Comparison of ENCODE assay signal across 34 mouse cellular contexts in genomic region chr11:68521352-68521751, GRCm38 (mm10). TPM values are rescaled to one million over a fixed set of nuclear protein-coding genes. Genes with fewer than 3 reads are reported as not detected.
DNase-seq lines count a peak whose midpoint lies in the region; ATAC-seq and TF ChIP-seq lines count a peak whose summit lies in the region.
"Had no signal": no experiment of that assay in that cellular context is flagged by ENCODE, and none has a peak within 500 bp of the region (broad histone marks: within the 10 kb centered on the region; RNA-seq: fewer than 3 reads in every experiment).

No protein-coding gene starts in this region.

- no peak overlapping the region for H3K4me3 ChIP-seq in layer of hippocampus, adult 2 months
- no peak overlapping the region for H3K4me3 ChIP-seq in heart, embryonic 10.5 days
- H3K4me3 ChIP-seq: embryonic facial prominence, embryonic 10.5 days; embryonic facial prominence, embryonic 15.5 days; forebrain, embryonic 12.5 days; heart, embryonic 13.5 days; hindbrain, embryonic 10.5 days; intestine, embryonic 15.5 days; limb, embryonic 12.5 days; midbrain, embryonic 13.5 days; neural tube, embryonic 15.5 days had no signal

- no peaks in the 10 kb centered on the region for H3K36me3 ChIP-seq in heart, embryonic 10.5 days
- H3K36me3 ChIP-seq: embryonic facial prominence, embryonic 10.5 days; embryonic facial prominence, embryonic 15.5 days; forebrain, embryonic 12.5 days; heart, embryonic 13.5 days; hindbrain, embryonic 10.5 days; intestine, embryonic 15.5 days; limb, embryonic 12.5 days; midbrain, embryonic 13.5 days; neural tube, embryonic 15.5 days had no signal

- WGBS in heart, embryonic 10.5 days, result 72% methylated on average over 5 of the region's 5 CpGs

- DNase-seq in layer of hippocampus, adult 2 months (ENCODE audit: low spot score in 2 of 2), result no peak
- DNase-seq in layer of hippocampus, adult 11-12 months (ENCODE audit: low spot score), result no peak
- peak; percentile 27 to 38 for DNase-seq in B cell, adult 2 months
- DNase-seq in adrenal gland, adult 8-10 months, result no peak
- no peak for DNase-seq in gastrocnemius, postnatal 14 days
- DNase-seq in heart, embryonic 10.5 days (ENCODE audit: low spot score), result no peak
- DNase-seq: adrenal gland, postnatal 14 days; cerebellum, adult 11-12 months; cerebellum, postnatal 10 days; gastrocnemius, postnatal 25 days; heart, adult 18-20 months; heart, postnatal 10 days; kidney, adult 2 months; retina, postnatal 1 day; right cerebral cortex, postnatal 25 days; thymus, adult 2 months; thymus, postnatal 36 days had no signal

- 0 out of 2 replicates have a peak, but pooled peaks have one; percentile 10 for TF ChIP-seq CTCF in layer of hippocampus, adult 2 months (conservative IDR thresholded peaks at IDR 0.05)

- peak; percentile 76 for ATAC-seq in common myeloid progenitor, adult 5-6 weeks (replicated peaks; ENCODE audit: low read depth, poor library complexity, severe bottlenecking)
- peak; percentile 64 for ATAC-seq in megakaryocyte progenitor cell, adult 5-6 weeks (replicated peaks; ENCODE audit: poor library complexity)
- ATAC-seq: CD4-positive, CD25-positive, alpha-beta regulatory T cell, adult 4 months; hindbrain, embryonic 16.5 days; intestine, embryonic 15.5 days; midbrain, embryonic 13.5 days; Patski had no signal

- H3K4me1 ChIP-seq in heart, embryonic 10.5 days, result no peaks in the 10 kb centered on the region
- H3K4me1 ChIP-seq: embryonic facial prominence, embryonic 15.5 days; heart, embryonic 13.5 days; intestine, embryonic 15.5 days; limb, embryonic 12.5 days; midbrain, embryonic 13.5 days; neural tube, embryonic 15.5 days had no signal

- intact Hi-C loops in gastrocnemius, postnatal 14 days (cut with DNase I; ENCODE audit: low total_unique reads), result no loop called here

- no peaks in the 10 kb centered on the region for H3K9me3 ChIP-seq in heart, embryonic 10.5 days
- H3K9me3 ChIP-seq: embryonic facial prominence, embryonic 15.5 days; forebrain, embryonic 12.5 days; intestine, embryonic 15.5 days; neural tube, embryonic 15.5 days had no signal

- H3K27ac ChIP-seq in layer of hippocampus, adult 2 months, result no peak overlapping the region
- no peak overlapping the region for H3K27ac ChIP-seq in heart, embryonic 10.5 days
- H3K27ac ChIP-seq: embryonic facial prominence, embryonic 10.5 days; embryonic facial prominence, embryonic 15.5 days; forebrain, embryonic 12.5 days; heart, embryonic 13.5 days; hindbrain, embryonic 10.5 days; intestine, embryonic 15.5 days; limb, embryonic 12.5 days; midbrain, embryonic 13.5 days; neural tube, embryonic 15.5 days had no signal

- no peaks in the 10 kb centered on the region for H3K27me3 ChIP-seq in heart, embryonic 10.5 days (ENCODE audit: insufficient read depth, poor library complexity, severe bottlenecking)
- H3K27me3 ChIP-seq: embryonic facial prominence, embryonic 15.5 days; forebrain, embryonic 12.5 days; heart, embryonic 13.5 days; intestine, embryonic 15.5 days; midbrain, embryonic 13.5 days; neural tube, embryonic 15.5 days had no signal

RNA-seq across cellular contexts. Expression of gene Pik3r6, which starts 18.5 kb away (rescaled TPM):
- 1 to 10 TPM; 1.7 to 1.9 TPM for total RNA-seq in layer of hippocampus, adult 2 months (2021)
- total RNA-seq in common myeloid progenitor, adult 5-6 weeks (2017), result 0.53 and 2.6 TPM in 2 replicates
- total RNA-seq in megakaryocyte progenitor cell, adult 5-6 weeks (2015), result 5.5 and 6.4 TPM in 2 replicates
- total RNA-seq in megakaryocyte progenitor cell, adult 5-6 weeks (2017), result 6.8 and 9.8 TPM in 2 replicates
- 1 to 10 TPM; 2.4 to 4.8 (median 3.5) TPM for total RNA-seq in adrenal gland, adult 8-10 months (2022)
- 1 to 10 TPM; 2.7 to 2.9 TPM for total RNA-seq in gastrocnemius, postnatal 14 days (2021)
- 1.9 and 2.2 TPM in 2 replicates for polyA plus RNA-seq in heart, embryonic 10.5 days (2016; fragmentation: Nextera tagmentation; extraction: Ambion mirVana)
- polyA plus RNA-seq: CD4-positive, CD25-positive, alpha-beta regulatory T cell, adult 4 months had no signal

RNA-seq across cellular contexts. Expression of gene Mfsd6l, which starts 34.6 kb away (rescaled TPM):
- under 1 TPM in 1 of 2 experiments, not detected in 1; 0.23 TPM for total RNA-seq in layer of hippocampus, adult 2 months (2021)
- total RNA-seq in common myeloid progenitor, adult 5-6 weeks (2017), result 0.53 TPM in 1 of 2 replicates, not detected in the other
- 0.17 and 0.34 TPM in 2 replicates for total RNA-seq in megakaryocyte progenitor cell, adult 5-6 weeks (2015)
- total RNA-seq in megakaryocyte progenitor cell, adult 5-6 weeks (2017), result not detected in 2 replicates
- under 1 TPM in 2 of 4 experiments, not detected in 2; 0.13 to 0.55 TPM for total RNA-seq in adrenal gland, adult 8-10 months (2022)
- total RNA-seq in gastrocnemius, postnatal 14 days (2021), result not detected
- polyA plus RNA-seq in heart, embryonic 10.5 days (2016; fragmentation: Nextera tagmentation; extraction: Ambion mirVana), result 0.06 and 0.16 TPM in 2 replicates
- total RNA-seq: gastrocnemius, postnatal 25 days; left cerebral cortex, adult 18-20 months; left cerebral cortex, postnatal 25 days; liver, adult 2 months had no signal
- polyA plus RNA-seq: CD4-positive, CD25-positive, alpha-beta regulatory T cell, adult 4 months; forebrain, embryonic 12.5 days; heart, embryonic 13.5 days; limb, embryonic 12.5 days; midbrain, embryonic 13.5 days; neural tube, embryonic 15.5 days had no signal

Comparison
In these comparisons a context has a peak if more than half of its experiments do, and no peak if none do; other contexts are left out.
1. DNase-seq: peak in B cell, adult 2 months (2 of 2); none in layer of hippocampus, adult 2 months (0 of 2), layer of hippocampus, adult 11-12 months (single experiment), adrenal gland, adult 8-10 months (single experiment), gastrocnemius, postnatal 14 days (single experiment) and heart, embryonic 10.5 days (single experiment).